ENCODE assay signal across 9 mouse cellular contexts in genomic region chr11:120573585-120574277, GRCm38 (mm10). TPM values are rescaled to one million over a fixed set of nuclear protein-coding genes. Genes with fewer than 3 reads are reported as not detected.
DNase-seq lines count a peak whose midpoint lies in the region; ATAC-seq and TF ChIP-seq lines count a peak whose summit lies in the region.
"Had no signal": no experiment of that assay in that cellular context is flagged by ENCODE, and none has a peak within 500 bp of the region (broad histone marks: within the 10 kb centered on the region; RNA-seq: fewer than 3 reads in every experiment).

No protein-coding gene starts in this region.

- H3K36me3 ChIP-seq in heart, embryonic 10.5 days = peaks cover 50% of the 10 kb centered on the region
- H3K36me3 ChIP-seq in hindbrain, embryonic 13.5 days = peaks cover 40% of the 10 kb centered on the region
- peaks cover 27% of the 10 kb centered on the region for H3K36me3 ChIP-seq in liver, postnatal 0 days (replicated peaks; ENCODE audit: insufficient read depth, low read length)

- no peaks in the 10 kb centered on the region for H3K27me3 ChIP-seq in heart, embryonic 10.5 days (ENCODE audit: insufficient read depth, poor library complexity, severe bottlenecking)
- H3K27me3 ChIP-seq in hindbrain, embryonic 13.5 days = no peaks in the 10 kb centered on the region
- H3K27me3 ChIP-seq in liver, postnatal 0 days (ENCODE audit: insufficient read depth, low read length) = no peaks in the 10 kb centered on the region
- H3K27me3 ChIP-seq: Patski had no signal

- peak; percentile 27 for ATAC-seq in activated CD4-positive, CD25-positive, alpha-beta regulatory T cell, adult 4 months
- no peak for ATAC-seq in hindbrain, embryonic 13.5 days (ENCODE audit: low FRiP score)
- ATAC-seq in liver, postnatal 0 days = 0 out of 2 replicates have a peak, but pooled peaks have one; percentile 0

- H3K9me3 ChIP-seq in heart, embryonic 10.5 days = no peaks in the 10 kb centered on the region
- H3K9me3 ChIP-seq in hindbrain, embryonic 13.5 days = no peaks in the 10 kb centered on the region
- no peaks in the 10 kb centered on the region for H3K9me3 ChIP-seq in liver, postnatal 0 days (ENCODE audit: low read length)

- TF ChIP-seq CTCF in liver, postnatal 0 days (IDR thresholded peaks at IDR 0.05; ENCODE audit: low read depth) = no peak

- DNase-seq in heart, embryonic 10.5 days (ENCODE audit: low spot score) = no peak
- DNase-seq in heart, postnatal 10 days = no peak
- DNase-seq in liver, postnatal 0 days = peak; percentile 44
- DNase-seq in cerebellum, adult 8-10 months = no peak
- DNase-seq in right cerebral cortex, adult 2 months (ENCODE audit: low spot score in 2 of 2) = no peak
- no peak for DNase-seq in thymus, postnatal 10 days (ENCODE audit: low spot score in 2 of 2)

- peak overlapping the region; percentile 91 for H3K4me2 ChIP-seq in hindbrain, embryonic 13.5 days
- H3K4me2 ChIP-seq in liver, postnatal 0 days (ENCODE audit: low read depth, low read length) = peak overlapping the region; percentile 90

- H3K4me3 ChIP-seq in heart, embryonic 10.5 days = peak overlapping the region; percentile 99
- peak overlapping the region; percentile 96 for H3K4me3 ChIP-seq in hindbrain, embryonic 13.5 days
- peak overlapping the region; percentile 93 for H3K4me3 ChIP-seq in liver, postnatal 0 days (ENCODE audit: low read depth, low read length)

- intact Hi-C loops in heart, postnatal 10 days (cut with DNase I) = loop anchor here (2.0 kb wide), 1 partner anchor 55 kb away; no protein-coding TSS in a partner anchor

- H3K4me1 ChIP-seq in heart, embryonic 10.5 days = peaks cover 29% of the 10 kb centered on the region
- H3K4me1 ChIP-seq in hindbrain, embryonic 13.5 days (replicated peaks) = peaks cover 30% of the 10 kb centered on the region
- H3K4me1 ChIP-seq in liver, postnatal 0 days (ENCODE audit: insufficient read depth) = peaks cover 31% of the 10 kb centered on the region

- WGBS in heart, embryonic 10.5 days = under 1% methylated on average over 23 of the region's 23 CpGs
- under 1% methylated on average over 23 of the region's 23 CpGs for WGBS in hindbrain, embryonic 13.5 days
- WGBS in liver, postnatal 0 days (ENCODE audit: insufficient replicate concordance) = under 1% methylated on average over 23 of the region's 23 CpGs

- peak overlapping the region; percentile 86 for H3K9ac ChIP-seq in hindbrain, embryonic 13.5 days
- H3K9ac ChIP-seq in liver, postnatal 0 days (replicated peaks) = peak overlapping the region; percentile 87

- TF ChIP-seq EP300 in liver, postnatal 0 days (IDR thresholded peaks at IDR 0.05; ENCODE audit: low read depth) = no peak

- H3K27ac ChIP-seq in heart, embryonic 10.5 days = peak overlapping the region; percentile 97
- peak overlapping the region; percentile 89 for H3K27ac ChIP-seq in hindbrain, embryonic 13.5 days
- H3K27ac ChIP-seq in liver, postnatal 0 days (ENCODE audit: low read depth) = peak overlapping the region; percentile 98

RNA-seq across cellular contexts. Expression of gene P4hb, which starts 0.7 kb away (rescaled TPM):
- 550 and 670 TPM in 2 replicates for polyA plus RNA-seq in heart, embryonic 10.5 days (2016; fragmentation: Nextera tagmentation; extraction: Ambion mirVana)
- 100 to 1,000 TPM; 306 to 311 TPM for total RNA-seq in heart, postnatal 10 days (2021)
- 100 to 1,000 TPM; 140 to 160 TPM for polyA plus RNA-seq in activated CD4-positive, CD25-positive, alpha-beta regulatory T cell, adult 4 months (2017; shearing (Covaris generic))
- 289 and 294 TPM in 2 replicates for polyA plus RNA-seq in hindbrain, embryonic 13.5 days (2015; fragmentation: Nextera tagmentation; extraction: Ambion mirVana)
- polyA plus RNA-seq in liver, postnatal 0 days (2015; fragmentation: Nextera tagmentation; extraction: Ambion mirVana) = 683 and 697 TPM in 2 replicates

RNA-seq across cellular contexts. Expression of gene Arhgdia, which starts 7.7 kb away (rescaled TPM):
- polyA plus RNA-seq in heart, embryonic 10.5 days (2016; fragmentation: Nextera tagmentation; extraction: Ambion mirVana) = 587 and 673 TPM in 2 replicates
- 100 to 1,000 TPM; 236 to 257 TPM for total RNA-seq in heart, postnatal 10 days (2021)
- 100 to 1,000 TPM; 601 to 860 TPM for polyA plus RNA-seq in activated CD4-positive, CD25-positive, alpha-beta regulatory T cell, adult 4 months (2017; shearing (Covaris generic))
- 471 and 481 TPM in 2 replicates for polyA plus RNA-seq in hindbrain, embryonic 13.5 days (2015; fragmentation: Nextera tagmentation; extraction: Ambion mirVana)
- polyA plus RNA-seq in liver, postnatal 0 days (2015; fragmentation: Nextera tagmentation; extraction: Ambion mirVana) = 148 and 156 TPM in 2 replicates

RNA-seq across cellular contexts. Expression of gene Ppp1r27, which starts 22.8 kb away (rescaled TPM):
- not detected in 2 replicates for polyA plus RNA-seq in heart, embryonic 10.5 days (2016; fragmentation: Nextera tagmentation; extraction: Ambion mirVana)
- under 1 TPM in 1 of 2 experiments, not detected in 1; 0.60 TPM for total RNA-seq in heart, postnatal 10 days (2021)
- polyA plus RNA-seq in activated CD4-positive, CD25-positive, alpha-beta regulatory T cell, adult 4 months (2017; shearing (Covaris generic)) = not detected
- not detected in 2 replicates for polyA plus RNA-seq in hindbrain, embryonic 13.5 days (2015; fragmentation: Nextera tagmentation; extraction: Ambion mirVana)
- polyA plus RNA-seq in liver, postnatal 0 days (2015; fragmentation: Nextera tagmentation; extraction: Ambion mirVana) = 0.19 and 1.5 TPM in 2 replicates
- polyA plus RNA-seq: Patski had no signal

RNA-seq across cellular contexts. Expression of gene Mcrip1, which starts 24.2 kb away (rescaled TPM):
- 153 and 186 TPM in 2 replicates for polyA plus RNA-seq in heart, embryonic 10.5 days (2016; fragmentation: Nextera tagmentation; extraction: Ambion mirVana)
- total RNA-seq in heart, postnatal 10 days (2021) = 10 to 100 TPM; 70.5 to 72.7 TPM
- polyA plus RNA-seq in activated CD4-positive, CD25-positive, alpha-beta regulatory T cell, adult 4 months (2017; shearing (Covaris generic)) = 100 to 1,000 TPM; 121 to 128 TPM
- 234 and 241 TPM in 2 replicates for polyA plus RNA-seq in hindbrain, embryonic 13.5 days (2015; fragmentation: Nextera tagmentation; extraction: Ambion mirVana)
- polyA plus RNA-seq in liver, postnatal 0 days (2015; fragmentation: Nextera tagmentation; extraction: Ambion mirVana) = 59.2 and 61.0 TPM in 2 replicates

RNA-seq across cellular contexts. Expression of gene Alyref, which starts 24.4 kb away (rescaled TPM):
- polyA plus RNA-seq in heart, embryonic 10.5 days (2016; fragmentation: Nextera tagmentation; extraction: Ambion mirVana) = 365 and 444 TPM in 2 replicates
- 10 to 100 TPM; 86.1 to 88.3 TPM for total RNA-seq in heart, postnatal 10 days (2021)
- 10 to 100 TPM; 18.9 to 51.6 TPM for polyA plus RNA-seq in activated CD4-positive, CD25-positive, alpha-beta regulatory T cell, adult 4 months (2017; shearing (Covaris generic))
- 267 and 290 TPM in 2 replicates for polyA plus RNA-seq in hindbrain, embryonic 13.5 days (2015; fragmentation: Nextera tagmentation; extraction: Ambion mirVana)
- polyA plus RNA-seq in liver, postnatal 0 days (2015; fragmentation: Nextera tagmentation; extraction: Ambion mirVana) = 162 and 168 TPM in 2 replicates
